Mouse (Mus musculus): ENCODE measurements around the gene Otulin.

Gene Otulin

DNA sequence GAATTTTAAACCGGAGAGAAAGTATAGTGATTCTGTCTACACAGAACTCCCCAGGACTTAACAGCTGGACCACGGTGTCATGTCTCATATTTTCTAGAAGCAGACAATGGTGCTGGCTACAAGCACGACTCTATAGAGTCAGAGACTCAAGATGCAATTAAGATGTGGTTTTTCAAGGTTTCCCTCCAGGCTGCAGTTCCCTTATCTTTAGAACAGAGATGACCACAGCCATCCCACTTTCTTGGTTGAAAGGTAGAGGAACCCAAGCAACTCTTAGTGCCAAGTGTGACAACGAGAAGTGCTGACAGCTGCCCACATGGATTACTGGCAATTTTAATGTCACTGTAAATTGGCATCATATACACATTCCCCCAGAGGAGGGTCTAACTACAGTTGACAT, 20.9 kb downstream of the Otulin start:
- no peak for TF ChIP-seq GATA4 (IDR thresholded peaks at IDR 0.05; ENCODE audit: insufficient replicate concordance, low read length)

DNA sequence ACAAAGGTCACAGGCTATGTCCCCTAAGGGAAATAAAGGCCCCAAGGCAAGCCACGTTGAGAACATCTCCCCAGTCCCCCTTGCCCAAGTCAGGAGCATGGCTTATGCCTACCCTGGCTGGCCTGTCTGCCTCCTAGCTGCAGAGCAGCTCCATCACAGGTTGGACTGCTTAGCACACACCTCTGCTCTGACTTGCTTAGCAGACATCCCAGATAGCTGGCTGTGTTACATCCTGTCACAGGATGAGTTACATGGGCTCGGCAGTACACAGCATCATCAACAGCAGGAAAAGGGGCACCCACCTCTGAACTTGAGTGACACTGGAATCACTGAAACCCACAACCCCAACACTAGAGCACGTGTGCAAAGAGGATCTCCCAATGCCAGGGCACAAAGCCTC, 25.2 kb downstream of the Otulin start:
- no peak for TF ChIP-seq GATA4 (IDR thresholded peaks at IDR 0.05; ENCODE audit: insufficient replicate concordance, low read length)

DNA sequence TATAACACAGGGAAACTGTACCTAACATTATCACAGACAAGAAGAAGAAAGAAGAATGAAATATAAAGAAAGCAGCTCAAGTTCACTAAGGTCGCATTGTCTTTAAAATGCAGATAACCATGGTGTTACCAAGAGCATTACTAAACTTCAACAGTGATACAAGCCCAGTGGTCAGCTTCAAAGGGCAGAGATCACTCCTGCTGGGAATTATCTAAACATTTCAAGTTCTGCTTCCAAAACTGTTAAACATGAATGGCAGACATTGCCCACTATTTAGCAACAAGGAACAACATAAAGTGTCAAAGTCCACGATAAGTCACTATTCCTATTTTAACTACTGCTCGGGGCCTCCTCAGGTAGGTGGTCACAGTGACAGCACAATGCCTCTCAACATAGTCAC, 25.9 kb downstream of the Otulin start:
- TF ChIP-seq GATA4 (IDR thresholded peaks at IDR 0.05; ENCODE audit: insufficient replicate concordance, low read length), result no peak

DNA sequence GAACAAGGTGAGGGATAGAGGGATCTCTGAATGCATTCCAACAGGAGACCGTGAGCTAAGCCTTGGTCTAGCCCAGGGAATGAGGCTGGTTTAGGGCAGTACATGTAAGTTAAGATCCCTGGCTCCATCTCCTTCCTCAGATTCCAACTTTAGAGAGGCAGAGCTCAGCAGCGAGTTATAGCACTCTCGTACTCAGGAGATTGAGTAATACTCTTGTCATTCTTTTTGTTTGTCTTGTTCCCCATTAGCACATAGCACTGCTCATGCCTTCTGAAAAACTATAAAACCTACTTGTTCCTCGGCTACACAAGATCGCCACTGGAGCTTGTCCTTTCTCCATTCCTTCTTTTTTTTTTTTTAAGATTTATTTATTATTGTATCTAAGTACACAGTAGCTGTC, 30.0 kb downstream of the Otulin start:
- TF ChIP-seq GATA4 (IDR thresholded peaks at IDR 0.05; ENCODE audit: insufficient replicate concordance, low read length), result no peak

DNA sequence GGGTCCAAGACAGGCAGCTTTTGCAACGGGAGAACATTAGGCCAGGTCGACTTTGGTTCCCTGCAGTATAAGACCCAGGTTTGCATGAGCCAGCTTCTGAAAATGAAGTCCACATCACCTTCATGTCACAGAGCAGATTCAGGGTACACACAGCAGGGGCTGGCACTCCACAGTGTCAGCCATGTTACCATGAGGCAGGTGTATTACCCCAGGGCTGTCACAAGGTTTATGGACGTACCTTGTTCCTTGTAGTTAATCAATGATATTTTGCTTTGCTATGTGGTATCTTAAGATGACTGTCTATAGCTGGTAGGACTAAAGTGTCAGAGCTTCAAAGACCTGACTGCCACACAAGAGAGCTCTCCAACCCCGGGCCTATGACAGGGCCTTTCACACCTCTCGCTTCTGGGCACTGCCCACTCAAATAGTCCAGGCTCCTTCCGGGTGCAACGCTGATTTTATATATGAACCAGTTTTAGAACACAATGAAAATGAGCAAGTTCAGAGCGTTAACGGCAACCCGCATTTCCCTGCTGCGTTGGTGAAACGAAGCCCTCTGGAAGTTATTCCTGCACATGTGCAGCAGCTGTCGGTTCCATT, 31.6 kb downstream of the Otulin start:
- no peak for TF ChIP-seq GATA4 (IDR thresholded peaks at IDR 0.05; ENCODE audit: insufficient replicate concordance, low read length)

DNA sequence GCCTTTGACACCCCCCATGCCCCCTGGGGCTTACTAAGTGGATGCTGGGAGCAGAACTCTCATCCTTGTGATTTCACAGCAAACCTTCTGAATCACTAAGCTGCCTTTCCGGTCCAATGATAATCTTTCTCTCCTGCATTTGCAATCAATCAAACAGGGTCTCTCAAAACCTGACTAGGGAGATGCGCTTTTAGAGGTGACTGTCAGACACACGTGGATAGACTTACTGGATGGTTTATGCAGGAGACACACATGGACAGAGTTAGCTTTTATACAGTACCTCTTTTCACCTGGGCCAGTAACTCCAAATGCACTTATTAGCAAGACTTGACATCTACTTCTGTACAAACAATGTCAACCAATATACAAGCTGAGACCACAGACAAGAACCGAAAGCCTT, 33.0 kb downstream of the Otulin start:
- no peak for TF ChIP-seq GATA4 (IDR thresholded peaks at IDR 0.05; ENCODE audit: insufficient replicate concordance, low read length)

DNA sequence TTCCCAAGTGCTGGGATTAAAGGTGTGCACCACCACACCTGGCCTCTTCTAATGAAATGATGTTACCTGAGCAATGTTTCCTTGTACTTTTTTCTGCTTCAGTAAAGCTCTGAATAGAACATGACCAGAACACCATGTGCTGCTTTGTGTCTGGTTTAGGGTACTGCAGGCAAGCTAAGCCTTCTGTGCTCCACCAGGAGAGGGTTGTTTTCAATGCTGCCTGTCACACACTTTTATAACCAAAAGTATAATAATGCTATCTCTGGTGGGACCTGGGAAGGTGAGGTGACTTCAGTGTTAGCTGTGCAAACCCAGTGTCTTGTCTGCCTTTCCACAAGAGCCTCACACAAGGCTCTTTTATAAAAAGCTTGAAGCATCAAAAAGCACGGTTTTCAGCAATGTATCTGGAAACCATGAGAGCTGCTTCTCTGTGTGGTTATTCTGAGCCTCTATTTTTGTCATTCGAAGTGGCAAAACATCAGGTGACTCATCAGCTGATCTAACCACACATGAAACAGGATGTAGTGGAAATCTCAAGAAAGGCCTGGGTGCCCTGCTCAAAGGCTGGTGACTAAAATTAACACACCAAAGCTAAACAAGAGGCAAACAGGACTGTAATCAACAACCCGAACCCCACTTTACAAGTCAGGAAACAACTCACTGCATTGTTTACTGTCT, 33.9 kb downstream of the Otulin start:
- TF ChIP-seq GATA4 (IDR thresholded peaks at IDR 0.05; ENCODE audit: insufficient replicate concordance, low read length), result no peak

DNA sequence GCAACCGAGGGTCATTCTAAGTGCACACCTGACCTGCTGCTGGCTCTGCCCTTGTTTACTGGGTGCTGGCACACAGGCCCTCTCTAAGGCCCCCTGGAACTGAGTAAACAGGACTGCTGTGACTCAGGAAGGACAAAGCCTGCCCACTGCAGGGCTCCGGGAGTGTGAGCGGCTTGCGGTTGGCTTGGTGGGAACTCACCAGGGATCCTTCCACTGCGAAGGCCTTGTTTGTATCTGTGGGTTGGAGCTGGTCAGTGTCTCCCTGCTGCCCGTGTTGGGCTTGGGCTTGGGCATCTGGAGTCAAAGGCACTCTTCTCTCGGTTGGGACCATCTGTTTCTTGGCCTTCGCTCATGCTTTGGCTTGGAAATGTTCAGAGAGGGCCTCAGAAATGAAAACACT, 34.9 kb downstream of the Otulin start:
- TF ChIP-seq GATA4 (IDR thresholded peaks at IDR 0.05; ENCODE audit: insufficient replicate concordance, low read length), result no peak

DNA sequence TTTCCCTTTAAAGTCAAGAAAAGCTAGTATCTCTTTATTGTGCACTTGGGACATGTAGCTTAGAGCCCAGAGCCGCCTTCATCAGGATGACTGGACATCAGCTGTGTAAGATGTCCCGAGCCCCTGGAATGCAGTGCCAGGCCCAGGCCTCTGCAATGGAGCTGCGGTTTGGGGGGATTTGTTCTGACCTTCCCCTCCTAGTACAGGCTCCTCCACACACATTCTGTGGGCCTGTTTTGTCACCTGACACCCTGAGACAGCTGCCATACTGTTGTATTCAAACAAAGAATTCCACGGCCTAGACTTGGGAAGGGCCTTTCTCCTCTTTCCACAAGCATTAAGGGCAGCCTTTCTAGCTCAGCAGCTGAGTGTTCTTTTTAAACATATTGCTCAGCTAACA, 35.5 kb downstream of the Otulin start:
- no peak for TF ChIP-seq GATA4 (IDR thresholded peaks at IDR 0.05; ENCODE audit: insufficient replicate concordance, low read length)

DNA sequence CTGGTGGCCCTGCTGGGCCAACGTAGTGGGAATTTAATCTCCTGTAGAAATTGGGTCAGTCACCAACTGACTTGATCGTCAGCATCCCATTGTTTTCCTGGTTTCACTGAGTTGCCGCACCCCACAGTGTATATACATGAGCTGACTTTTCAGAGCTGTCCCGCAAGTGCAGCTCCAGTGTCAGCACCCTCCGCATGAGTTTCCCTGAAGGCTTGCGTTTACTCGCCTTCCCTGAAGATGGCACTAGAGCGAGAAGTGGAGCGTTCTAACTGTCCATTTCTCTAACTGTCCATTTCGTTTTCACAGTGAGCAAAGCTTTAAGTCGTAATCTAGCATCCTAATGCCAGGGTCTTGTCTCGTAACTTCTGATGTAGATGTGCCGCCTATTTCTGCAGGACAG, 36.8 kb downstream of the Otulin start:
- no peak for TF ChIP-seq GATA4 (IDR thresholded peaks at IDR 0.05; ENCODE audit: insufficient replicate concordance, low read length)

DNA sequence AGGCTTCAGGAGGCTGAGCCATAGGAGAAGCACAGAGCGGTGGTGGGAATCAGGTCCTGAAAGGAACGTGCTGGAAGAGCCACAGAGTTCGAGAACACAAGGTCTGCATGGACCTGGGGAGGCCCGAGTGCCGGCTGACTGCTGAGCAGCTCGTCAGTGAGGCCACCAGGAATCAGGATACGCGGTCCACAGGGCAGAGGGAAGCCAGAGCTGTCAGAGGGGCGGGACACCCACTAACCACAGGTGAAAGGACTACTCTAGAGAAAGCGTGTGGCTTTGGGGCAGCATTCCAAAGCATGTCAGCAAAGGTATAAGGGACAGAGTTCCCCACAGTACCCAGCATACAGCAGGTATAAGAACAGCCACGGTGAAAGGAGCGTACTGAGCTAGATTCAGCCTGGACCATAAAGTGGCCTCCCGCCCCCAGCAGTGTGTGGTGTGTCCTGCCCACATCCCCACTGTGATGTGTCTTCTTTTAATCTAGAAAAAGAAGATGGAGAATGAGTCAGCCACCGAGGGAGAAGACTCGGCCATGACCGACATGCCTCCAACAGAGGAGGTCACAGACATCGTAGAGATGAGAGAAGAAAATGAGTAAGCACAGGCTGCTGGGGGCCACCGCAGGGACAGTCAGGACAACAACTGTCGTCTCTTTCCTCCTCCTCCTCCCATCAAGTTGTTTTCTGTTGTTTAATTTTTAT, 37.7 kb downstream of the Otulin start:
- no peak for TF ChIP-seq GATA4 (IDR thresholded peaks at IDR 0.05; ENCODE audit: insufficient replicate concordance, low read length)

DNA sequence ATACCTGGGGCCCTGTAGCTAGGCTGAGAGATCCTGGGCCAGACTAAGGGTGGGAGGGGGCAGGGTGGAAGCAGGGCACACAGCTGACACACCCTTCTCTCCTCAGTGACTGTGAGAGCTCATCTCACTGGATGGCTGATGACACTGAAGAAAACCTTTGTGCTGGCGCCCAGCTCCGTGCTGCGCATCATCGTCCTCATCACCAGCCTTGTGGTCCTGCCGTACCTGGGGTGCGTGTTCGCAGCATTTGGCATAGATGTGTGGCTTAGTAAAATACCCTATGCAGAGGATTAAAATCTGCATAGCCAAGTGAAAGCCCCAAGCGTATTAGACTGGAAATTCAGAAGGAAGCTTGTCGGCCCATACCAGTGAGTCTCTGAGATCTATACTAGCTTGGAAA, 39.7 kb downstream of the Otulin start:
- TF ChIP-seq GATA4 (IDR thresholded peaks at IDR 0.05; ENCODE audit: insufficient replicate concordance, low read length), result no peak

DNA sequence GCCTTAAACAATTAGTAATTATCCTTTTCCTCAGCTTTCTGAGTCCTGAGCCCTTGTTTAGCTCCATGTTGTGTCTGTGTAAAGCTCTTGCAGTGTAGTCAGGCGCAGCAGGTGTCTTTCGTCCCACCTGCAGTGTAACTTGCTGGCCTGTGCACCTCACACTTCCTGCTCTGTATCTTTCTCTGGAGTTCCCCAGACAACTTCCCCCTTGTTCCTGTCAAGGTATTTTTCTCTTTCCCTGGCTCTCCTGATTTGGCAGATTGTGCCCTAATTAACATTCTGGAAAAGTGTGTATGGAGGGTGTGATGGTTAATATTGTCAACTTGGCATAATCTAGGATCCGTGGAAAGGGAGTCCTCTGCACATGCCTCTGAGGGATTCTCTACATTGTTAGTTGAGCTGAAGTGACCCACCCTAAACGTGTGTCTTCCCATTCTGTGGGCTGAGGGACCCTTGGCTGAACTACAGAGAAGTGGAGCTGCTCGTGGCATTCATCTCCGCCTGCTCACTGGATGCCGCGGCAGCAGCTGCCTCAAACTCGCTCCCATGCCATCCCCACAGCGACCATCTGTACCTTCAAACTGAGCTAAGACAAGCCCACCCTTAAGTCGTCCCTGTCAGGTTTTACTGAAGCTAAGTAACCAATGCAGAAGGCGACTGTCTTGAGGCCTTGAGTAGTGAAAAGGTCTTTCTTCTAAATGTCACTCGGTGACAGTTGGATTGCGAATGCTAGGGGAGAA, 42.2 kb downstream of the Otulin start:
- no peak for TF ChIP-seq GATA4 (IDR thresholded peaks at IDR 0.05; ENCODE audit: insufficient replicate concordance, low read length)

DNA sequence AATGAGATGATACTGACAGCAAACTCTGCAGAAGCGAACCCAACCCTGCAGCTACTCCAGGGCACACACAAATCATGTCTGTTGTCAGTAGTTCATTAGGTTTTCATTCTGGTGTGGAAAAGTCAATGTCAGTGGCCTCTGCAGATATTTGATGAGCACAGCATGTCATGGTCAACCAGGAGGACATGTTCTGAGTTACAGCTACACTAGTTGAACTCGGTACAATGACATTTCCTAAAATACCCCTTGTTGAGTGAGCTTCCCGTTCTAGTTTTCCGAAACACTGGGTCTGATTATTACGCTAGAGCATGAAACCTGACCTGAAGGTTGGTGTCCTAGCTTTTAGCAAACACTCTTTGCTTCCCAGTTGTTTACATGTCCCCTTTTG, 44.4 kb downstream of the Otulin start:
- no peak for TF ChIP-seq GATA4 (IDR thresholded peaks at IDR 0.05; ENCODE audit: insufficient replicate concordance, low read length)

DNA sequence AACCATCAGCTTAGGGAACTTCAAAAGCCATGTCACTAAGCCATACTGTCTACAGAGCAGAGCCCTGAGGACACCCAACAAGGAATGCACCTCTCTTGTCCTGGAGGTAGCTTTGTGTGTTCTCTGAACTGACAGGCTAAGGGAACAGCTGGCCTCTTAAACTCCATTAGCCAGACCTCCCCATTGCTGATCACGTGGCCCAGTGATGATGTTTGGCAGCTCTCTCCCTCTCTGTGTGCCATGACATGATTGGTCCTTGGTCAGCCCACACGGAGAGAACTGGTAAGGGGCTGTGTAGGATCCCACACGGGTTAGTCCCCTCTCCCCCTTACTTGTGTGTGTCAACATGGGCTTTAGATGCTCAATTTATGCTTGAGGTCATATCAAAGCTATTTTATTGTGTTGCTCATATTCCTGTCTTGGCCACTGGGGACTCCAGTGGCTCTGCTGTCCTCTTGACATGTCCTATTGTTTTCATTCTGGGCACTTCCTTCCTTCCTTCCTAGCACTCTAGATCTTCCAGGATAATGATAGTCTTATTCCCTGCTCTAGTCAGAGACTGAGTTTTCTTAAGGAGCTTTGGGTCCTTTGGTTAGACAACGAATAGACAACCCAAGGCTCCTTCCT, 44.9 kb downstream of the Otulin start:
- no peak for TF ChIP-seq GATA4 (IDR thresholded peaks at IDR 0.05; ENCODE audit: insufficient replicate concordance, low read length)

Measured in liver, adult (tissue).